Mouse (Mus musculus) cerebellum, postnatal 25 days (tissue): Measurements from ENCODE around the gene Tymp.
A peak's percentile ranks its signal among the peaks of the same experiment; 100 is the strongest.

ENCODE experiments used
- DNase-seq, 2 experiments: peaks; one replicate each; pipeline ENCODE4 v3.0.0; 2021; ENCODE audit warnings: mixed read lengths in 2 of 2

The Tymp gene

DNA sequence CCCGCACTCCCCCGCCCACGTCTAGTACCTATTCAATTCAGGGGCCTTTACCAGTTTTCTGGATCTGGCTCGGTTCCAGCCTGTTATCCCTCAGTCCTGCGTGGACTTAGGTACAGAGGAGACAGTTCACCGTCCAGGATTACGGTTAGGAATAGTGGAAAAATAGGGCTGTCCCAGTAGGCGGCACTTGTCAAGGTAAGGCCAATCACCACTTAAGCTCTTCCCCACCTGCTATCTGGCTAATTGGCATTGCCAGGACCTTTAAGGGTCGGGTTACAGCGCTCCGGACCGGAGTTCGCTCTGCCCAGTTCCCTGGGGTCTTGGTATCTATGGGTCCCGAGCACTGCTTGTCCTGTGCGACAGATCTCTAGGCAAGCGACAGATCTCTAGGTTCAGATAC is at the start of gene Tymp:
Gene Tymp, minus strand, starts transcription at position 83 of the 400 bp plus-strand sequence.
- DNase-seq: peak in 1 of 2 experiments; percentile 31

DNA sequence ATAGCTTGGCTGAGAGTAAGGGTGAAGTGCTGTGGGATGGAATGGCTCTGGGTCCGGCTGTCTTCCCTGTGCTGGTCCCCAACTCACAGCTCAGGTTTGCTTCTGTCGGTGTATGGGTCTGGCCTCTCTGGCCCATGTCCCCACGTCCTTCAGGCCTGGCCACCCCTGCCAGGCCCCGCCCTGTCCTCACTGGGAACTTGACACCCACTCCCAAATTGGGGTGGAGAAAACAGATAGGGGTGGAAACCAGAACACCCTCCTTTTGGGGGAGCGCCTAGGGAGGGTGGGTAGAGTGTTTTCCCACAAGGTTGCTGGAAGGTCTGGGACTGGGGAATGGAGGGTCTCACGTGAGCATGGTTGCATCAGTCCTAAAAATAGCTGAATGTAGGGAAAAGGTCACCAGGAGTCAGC is 48.9 kb upstream of the Tymp start, which contains the start of gene Cpt1b:
Gene Cpt1b, minus strand, starts transcription at position 153 of the 411 bp plus-strand sequence.
- no peak for DNase-seq

DNA sequence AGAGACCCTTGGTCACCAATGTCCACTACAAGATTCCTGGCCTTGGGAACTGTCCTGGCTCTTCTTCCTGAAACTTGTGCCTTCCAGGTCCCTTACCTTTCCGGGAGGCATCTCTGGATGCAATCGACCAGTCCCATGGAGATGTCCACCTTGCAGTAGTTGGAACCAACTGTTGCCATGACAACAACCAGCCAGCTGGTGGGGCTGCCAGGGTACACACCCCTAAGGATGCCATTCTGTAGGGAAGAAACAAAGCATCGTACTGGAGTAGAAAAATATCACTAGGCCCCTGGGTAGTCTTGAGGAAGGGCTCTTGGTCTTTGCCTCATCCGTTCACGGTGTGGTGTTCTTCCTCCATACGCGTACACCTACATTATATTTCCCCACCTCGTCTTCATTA is 47.8 kb upstream of the Tymp start:
- no peak for DNase-seq

DNA sequence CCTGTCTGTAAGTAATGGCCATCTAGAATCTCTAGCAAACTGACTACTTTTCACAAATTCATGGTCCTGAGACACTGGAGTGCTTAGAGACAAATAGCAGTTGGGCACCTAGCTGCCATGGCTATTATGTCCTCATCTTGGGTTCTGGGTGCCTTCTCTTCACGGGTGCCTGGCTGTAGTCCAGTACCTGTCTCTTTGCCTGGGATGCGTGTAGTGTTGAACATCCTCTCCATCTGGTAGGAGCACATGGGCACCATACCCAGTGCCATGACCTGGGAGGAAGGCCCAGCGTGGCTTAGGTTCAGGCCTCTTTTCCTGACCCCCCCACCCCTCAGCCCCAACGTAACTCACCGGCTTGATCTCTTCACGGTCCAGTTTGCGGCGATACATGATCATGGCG is 45.1 kb upstream of the Tymp start:
- peak; percentile 46 to 54 for DNase-seq

DNA sequence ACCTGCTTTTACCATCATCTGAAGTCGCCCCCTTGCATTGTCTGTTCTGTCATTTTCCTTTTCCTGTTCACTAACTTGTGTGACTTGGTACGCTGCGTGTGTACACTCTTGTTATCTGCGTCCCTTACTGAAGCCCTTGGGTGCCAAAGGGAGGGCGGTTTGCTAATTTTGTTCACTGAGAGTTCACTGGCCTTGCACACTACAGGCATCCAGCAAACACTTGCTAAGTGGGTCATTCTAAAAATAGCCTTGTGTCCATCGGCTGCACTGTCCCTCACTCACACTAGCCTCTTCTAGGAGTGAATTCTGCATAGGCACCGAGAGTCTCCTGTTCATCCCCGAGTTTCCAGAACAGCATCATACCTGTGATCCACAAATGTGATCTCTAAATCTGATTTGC is 38.4 kb upstream of the Tymp start:
- peak; percentile 58 to 59 for DNase-seq

DNA sequence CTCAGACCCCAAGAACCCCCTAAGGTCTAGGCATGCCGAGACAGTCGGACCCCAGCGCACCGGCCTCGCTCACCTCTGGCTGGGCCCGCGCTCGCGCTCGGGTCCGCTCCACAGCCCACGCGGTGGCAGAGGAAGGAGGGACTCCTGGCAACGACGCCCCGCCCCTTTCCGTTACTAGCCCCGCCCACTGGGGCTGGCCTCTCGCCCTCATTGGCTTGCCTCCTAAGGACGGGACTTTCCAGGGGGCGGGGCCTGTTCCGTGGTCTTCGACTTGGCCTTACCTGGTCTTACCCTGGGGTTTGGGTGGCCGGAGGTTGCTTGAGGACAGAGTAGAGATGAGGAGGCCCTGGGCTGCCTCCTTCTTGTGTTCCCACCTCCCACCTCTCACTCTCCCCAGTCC is 33.3 kb upstream of the Tymp start, which contains the start of gene Syce3:
Gene Syce3, minus strand, starts transcription at position 386 of the 400 bp plus-strand sequence.
- peak in 1 of 2 experiments; percentile 24 for DNase-seq

DNA sequence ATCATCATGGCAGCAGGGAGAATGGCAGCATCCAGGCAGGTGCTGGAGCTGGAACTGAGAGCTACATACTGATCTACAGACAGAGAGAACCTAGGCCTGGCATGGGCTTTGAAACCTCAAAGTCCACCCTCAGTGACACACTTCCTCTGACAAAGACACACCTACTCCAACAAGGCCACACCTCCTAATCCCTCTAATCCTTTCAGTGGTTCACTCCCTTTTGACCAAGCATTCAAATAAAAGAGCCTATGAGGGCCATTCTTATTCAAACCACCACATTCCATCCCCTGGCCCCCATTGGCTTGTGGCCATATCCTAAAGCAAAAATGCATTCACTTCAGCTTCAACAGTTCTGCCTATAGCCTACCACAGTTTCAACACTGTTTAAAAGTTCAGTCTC is 29.9 kb upstream of the Tymp start:
- DNase-seq: no peak

DNA sequence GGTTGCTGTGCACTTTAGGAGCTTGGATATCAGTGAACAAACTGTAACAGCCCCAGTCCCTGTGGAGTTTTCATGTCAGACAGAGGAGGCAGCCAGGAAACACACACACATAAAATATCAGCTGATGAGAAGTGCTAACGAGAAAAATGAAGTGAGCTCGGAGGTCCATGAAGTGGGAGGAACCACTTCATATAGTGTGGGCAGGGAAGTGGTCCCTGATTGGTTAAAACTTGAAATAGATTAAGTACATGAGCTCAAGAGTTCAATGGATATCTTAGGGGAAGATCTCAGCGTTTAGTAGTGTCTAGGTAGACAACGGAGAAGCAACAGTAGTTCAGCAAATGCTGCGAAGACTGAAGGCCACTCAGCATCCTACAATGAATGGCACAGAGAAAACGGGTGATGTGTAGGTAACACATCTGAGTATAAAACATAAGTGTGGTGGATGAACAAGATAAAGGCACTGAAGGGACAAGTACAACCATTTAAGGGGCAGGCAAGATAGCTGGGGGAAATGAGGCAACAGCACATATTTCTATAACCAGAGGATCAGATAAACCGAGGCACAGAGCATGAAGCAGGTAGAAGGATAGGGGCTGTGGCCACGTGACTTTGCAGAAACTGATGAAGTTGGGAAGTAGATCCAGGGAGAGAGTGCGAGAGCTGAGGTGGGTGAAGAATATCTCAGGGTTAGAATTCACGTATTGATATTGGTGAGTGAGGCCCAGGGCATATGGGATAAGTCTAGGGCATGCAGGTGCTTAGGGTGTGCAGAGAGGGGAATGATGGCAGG is 28.2 kb upstream of the Tymp start:
- DNase-seq: no peak

DNA sequence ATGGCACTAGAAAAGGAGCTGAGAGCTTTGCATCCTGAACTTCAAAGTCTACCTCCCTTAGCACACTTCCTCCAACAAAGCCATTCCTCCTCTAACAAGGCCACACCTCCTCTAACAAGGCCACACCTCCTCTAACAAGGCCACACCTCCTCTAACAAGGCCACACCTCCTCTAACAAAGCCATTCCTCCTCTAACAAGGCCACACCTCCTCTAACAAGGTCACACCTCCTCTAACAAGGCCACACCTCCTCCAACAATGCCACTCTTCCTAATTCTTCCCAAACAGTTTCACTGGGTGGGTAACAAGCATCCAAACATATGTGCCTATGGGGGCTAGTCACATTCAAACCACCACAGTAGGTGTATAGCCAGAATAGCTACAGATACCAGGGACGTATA is 25.6 kb upstream of the Tymp start:
- no peak for DNase-seq

DNA sequence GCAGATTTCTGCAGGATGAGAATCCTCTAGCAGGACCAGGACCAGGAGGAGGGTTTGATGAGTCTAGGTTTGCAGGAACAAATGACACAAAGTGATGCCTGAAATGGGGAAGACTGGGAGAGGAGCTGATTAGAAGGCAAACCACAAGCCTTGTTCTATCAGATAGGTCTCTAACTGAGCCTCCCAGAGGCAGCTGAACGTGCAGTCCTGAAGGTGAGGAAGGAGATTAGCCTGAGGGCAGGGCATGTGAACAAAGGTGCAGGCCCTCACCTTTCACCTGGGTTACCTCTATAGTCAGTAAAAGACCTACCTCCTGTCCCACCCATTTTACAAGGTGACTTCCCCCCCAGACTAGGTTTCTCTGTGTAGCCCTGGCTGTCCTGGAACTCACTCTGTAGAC is 22.9 kb upstream of the Tymp start:
- no peak for DNase-seq

DNA sequence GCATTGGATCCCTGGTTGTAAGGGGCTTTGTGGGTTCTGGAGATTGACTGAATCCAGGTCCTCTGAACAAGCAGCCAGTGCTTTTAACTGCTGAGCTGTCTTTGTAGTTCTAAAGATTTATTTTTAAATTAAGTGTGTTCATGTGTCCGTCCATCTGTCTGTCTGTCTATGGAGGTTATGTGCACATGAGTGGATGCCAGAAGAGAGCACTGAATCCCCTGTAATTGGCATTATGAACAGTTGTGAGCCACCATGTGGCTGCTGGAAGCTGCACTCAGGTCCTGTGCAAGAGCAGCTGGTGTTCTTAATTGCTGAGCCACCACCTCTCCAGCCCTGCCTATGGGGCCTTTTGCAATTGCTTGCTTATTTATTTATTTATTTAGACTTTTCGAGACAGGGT is 21.3 kb upstream of the Tymp start:
- DNase-seq: no peak

DNA sequence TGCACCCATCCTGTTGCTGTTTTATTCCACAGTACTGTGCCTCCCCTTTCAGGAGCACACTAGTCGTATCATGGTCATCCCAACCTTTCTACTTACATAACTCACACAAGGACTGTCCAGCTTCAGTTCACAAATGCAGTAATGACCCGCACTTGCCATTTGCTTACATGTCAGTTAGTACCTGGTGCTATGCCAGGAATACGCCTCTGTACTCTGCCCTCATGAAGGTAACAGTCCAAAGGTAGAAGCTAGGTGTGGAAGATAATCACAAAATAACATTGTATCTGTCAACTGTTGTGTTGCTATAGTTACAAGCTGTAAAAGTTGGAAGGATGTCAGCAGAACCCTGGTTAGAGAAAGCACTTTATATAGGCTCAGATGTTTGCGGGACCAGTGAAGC is 20.0 kb upstream of the Tymp start:
- no peak for DNase-seq

DNA sequence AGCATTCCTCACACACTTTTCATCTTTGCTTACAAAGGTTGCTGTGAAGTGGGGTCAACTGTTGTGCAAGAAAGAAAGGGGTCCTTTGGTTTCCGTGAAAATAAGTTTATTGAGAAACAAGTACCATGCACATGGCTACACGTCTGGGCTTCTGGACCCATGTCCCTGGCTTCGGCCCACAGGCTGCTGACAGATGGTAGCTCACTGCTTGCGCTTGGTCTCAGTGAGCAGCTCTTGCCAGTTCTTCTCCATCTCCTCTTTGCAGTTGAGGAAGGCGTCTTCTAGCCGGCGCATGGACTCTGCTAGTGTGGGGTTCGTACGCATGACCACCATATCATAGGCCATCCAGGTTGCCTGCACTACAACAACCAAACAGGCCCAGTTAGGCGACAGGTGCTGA is 13.2 kb upstream of the Tymp start:
- DNase-seq: peak; percentile 71 to 75

DNA sequence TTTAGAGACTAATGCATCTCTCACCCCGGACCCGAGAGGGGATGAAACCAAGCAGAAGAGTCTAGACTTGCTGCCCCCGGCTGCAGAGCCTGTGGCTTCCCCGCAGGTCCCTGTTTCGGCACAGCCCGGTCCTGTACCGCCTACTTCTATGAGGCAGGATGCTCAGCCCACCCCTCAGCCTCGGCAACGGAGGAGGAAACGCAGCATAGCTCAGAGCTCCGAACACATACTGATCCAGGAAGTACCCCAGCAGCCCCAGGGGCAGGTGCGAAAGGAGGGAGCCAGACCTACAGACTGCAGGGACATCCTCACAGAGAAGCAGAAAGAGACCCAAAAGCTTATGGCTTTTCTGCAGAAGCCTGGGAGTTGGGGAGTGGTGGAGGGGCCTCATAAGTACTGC is 10.3 kb upstream of the Tymp start:
- peak in 1 of 2 experiments; percentile 16 for DNase-seq

DNA sequence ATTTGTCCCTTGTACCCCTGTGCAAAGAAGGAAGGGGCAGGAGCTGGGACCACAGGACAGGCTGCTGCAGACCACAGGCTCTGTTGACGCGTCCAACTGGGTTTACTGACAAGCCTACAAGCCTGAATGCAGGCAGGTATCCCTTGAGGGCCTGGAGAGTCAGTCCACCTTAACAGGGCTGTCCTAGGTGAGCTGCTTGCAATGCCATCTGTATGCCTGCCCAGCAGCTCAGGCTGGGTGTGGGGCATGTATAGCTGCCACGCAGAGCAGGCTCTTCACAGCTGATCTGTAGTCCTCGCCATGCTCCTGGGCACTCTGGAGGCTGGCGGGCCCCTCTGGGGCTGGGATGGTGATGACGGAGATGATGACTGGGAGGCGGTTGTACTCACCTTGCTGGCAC is 7.8 kb upstream of the Tymp start, which contains the start of gene Klhdc7b:
Gene Klhdc7b, plus strand, starts transcription at position 301 of the 400 bp plus-strand sequence.
- no peak for DNase-seq

DNA sequence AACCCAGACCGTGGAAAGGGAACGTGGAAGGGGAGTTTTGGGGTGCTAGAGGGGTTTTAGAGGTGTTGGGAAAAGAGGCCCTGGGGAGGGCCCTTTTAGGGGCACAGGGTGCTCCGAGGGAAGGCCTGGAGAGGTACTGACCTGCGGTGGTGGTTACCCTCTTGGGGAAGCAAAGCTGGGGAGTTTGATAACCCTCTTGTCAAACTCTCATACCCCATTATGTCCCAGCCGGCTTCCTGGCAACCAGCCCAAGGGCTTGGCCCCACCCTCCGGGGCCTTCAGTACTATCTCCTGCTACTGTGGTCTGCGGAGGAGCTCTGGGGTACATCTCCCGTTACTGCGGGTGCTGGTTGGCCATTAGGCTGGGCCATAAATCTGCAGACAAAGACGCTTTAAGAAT is 2.6 kb upstream of the Tymp start:
- peak; percentile 75 to 81 for DNase-seq

DNA sequence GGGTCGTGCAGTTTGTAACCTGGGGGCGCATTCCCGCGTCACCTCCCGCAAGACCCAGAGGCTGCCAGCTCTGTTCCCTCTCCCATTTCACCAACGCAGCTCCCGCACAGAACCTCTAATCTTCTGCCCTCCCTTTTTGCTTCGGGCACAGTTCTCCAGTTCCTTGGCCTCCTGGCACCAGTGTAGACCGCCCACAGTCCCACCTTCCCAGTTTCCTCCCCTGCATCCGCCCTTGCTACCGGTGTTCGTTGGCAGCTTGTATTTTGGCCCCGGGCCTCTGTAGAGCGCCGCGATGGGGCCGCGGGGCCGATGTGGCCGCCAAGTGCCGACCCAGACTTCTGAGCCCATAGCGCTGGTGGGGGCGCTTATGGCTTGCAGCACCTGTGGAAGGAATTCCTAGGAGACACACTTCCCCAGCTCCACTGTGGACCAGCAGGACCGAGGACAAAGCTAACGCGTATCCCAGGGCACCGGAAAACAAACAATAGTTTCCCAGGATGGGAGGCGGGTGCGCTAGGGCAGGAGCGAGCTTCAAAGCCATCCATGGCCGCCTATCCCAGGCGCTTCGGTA is 2.1 kb upstream of the Tymp start, which contains the start of gene Odf3b:
Gene Odf3b, minus strand, starts transcription at position 452 of the 571 bp plus-strand sequence.
- peak; percentile 91 for DNase-seq

DNA sequence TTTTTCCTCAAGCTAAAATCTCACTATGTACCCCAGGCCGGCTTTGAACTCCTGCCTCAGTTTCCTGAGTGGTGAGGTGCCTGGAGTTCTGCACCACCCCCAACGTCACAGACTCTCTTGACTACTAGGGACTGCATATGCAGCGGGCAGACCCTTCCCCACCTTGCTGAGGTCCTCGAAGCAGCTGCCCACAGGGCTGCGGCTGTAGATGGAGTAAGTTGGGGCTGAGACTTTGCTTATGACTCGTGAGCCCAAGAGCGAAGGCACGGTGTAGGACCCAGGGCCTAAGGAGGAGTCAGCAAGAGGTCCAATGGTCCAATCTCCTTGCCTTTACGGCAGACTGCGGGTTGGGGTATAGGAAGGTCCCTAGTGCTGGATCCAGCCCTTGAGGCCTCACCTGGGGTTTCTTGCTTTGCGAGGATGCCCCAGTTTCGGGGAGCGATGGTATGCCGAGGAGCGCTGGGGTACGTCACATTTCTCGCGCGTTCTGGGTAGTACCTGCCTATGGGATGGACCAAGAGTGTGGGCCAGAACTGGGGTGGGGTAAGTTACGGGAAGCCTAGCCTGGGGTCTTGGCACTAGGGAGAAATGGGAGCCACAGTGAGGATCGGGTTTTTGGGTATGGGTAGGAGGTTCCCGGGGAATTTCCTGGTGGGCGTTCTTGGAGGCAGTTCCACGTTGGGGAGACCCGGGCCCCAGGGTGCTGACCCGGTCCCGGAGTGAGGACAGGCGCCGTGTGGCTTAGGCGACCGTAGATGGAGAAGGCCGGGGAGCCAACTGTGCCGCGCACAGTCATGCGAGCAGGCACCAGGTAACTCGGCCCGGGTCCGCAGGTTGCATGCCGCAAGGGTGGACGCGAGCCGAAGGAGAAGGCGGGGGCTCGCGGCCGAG is 1.3 kb upstream of the Tymp start:
- peak in 1 of 2 experiments; percentile 63 for DNase-seq

DNA sequence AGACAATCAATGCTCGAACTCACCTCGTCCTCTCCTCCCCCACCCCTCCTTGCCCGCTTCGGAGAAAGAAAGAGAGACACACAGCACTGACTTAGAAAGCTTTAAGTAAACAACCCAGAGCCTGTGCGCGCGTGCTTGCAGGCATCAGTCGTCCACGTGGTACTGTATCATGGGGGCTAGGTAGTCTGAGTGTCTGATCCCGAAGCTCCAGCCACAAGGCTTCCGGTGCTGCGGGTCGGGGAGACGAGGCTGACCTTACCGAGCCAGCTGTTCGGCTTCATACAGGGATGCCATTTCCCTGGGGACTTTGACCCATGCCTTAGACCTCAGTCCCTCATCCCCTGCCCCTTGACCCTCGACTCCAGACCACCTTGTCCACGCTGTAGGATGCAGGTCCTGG is 523 bp upstream of the Tymp start:
- DNase-seq: peak in 1 of 2 experiments; percentile 33

DNA sequence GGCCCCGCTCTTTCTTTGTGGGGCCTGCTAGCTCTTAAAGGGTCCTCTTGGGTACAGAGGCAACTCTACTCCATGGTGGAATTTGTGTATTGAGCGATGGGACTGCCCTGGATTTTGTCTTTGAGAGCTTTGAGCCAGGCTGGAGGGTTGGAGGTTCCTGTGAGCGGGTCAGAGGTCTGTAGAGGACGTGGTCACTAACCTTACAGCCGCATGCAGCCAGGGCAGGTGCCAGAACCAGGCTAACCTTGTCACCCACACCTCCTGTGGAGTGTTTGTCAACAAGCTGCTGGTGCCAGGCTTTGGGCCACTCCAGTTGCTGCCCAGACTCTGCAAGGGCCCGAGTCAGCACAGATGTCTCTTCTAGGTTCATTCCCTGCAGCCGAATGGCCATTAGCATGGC is 799 bp downstream of the Tymp start:
- peak in 1 of 2 experiments; percentile 28 for DNase-seq

DNA sequence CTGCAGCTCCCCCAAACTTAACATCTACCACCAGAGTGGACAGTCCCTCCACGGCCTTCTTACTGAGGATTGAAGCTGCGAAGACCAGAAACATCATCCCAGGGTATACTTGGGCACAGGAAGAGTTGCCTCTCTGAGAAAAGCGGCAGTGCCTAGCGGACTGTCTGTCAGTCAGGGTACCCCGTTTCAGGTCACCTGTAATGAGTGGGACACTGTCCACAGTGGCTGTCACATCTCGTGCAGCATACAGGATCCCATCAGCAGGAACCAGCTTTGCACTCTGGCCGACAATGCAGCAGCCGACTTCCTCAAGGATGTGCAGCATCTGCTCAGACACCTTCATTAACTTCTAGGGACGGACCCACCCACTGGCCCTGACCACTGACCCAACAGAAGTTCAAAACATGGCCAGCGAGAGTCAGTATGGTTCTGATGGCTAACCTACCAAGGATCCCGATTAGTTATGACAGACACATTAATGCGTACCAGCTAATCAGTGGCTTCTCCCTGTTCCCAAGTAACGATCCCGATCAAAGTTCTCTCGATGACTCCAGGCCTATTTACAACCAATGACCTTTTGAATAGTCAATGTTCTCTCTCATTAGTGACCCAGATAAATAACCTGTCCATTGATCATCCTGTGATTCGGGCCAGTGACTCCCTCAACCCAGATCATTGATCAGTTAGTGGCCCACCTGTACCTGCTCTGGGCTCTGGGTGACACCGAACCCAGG is 1.9 kb downstream of the Tymp start:
- no peak for DNase-seq

DNA sequence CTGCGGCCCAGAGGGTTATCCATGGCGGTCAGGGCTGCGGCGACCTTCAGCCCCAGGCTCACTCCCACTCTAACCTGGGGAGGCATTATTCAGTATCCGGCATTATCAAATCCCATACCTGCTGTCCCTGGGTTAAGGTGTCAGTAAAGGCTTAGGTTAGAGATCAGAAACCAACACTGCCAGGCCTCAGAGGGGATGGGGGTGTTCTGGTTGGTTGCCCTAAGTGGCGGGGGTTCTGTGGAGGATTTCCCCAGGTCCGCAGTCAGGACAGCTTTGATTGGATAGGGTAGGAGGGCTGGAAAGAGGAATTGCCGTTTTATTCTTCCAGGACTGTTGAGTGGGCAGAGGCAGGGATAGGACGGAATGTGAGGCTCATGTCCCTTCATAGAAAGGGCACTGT is 2.5 kb downstream of the Tymp start:
- no peak for DNase-seq
